Mouse (Mus musculus) heart, adult 11 months (tissue): ENCODE measurements around the gene Tdrd7.
A peak's percentile ranks its signal among the peaks of the same experiment; 100 is the strongest.

ENCODE experiments used
- DNase-seq: peaks from one replicate; pipeline ENCODE4 v3.0.0; 2022

Gene Tdrd7

DNA sequence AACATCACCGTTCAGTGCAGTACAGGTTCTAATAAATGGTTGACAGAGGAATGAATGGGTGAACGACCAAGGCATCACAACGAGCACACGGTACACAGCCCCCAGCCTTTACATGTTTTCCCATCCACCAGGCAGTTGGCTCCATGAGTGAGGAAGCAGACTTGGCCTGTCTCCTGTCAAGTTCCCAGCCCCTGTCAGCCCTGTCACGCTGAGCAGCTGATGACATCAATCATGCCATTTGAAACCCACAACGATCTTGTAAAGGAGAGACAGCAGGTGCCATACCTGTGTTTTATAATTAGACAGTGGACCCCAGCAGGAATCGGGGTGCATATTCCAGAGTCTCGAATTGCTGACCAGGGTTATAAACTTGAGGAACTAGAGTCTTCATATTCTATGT, 78.2 kb downstream of the Tdrd7 start:
- no peak for DNase-seq

DNA sequence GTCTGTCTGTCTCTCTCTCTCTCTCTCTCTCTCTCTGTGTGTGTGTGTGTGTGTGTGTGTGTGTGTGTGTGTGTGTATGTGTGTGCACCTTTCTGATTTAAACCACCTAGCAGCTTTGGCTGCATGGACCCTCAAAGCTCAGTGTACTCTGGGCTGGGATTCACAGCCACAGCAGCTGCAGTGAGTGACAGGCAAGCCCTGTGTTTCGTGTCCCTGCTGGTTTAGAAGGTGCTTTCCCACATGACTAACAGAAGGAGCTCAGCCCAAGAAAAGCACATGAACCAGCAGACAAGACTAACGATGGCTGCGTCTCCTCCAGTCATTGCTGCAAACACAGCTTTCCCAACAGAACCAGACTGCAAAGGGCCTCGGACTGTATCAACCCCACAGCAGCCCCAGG, 82.8 kb downstream of the Tdrd7 start:
- no peak for DNase-seq

DNA sequence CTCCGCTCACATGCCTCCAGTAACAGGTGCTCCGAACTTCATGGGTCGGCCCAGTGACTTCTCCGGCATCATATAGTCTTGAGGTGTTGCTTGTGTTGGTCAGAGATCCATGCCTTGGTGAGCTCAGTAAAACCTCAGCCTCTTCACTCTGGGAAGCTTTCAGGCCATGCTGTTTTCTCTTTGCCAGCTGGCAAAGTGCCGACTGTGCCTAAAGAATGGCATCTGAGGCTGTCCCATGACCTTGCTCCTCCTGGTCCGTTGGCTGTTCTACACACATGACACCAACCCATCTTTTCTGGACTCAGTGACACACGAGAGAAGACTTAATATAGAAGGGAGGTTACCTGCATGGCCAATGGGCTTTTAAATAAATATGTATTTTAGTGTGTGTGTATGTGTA, 83.3 kb downstream of the Tdrd7 start:
- DNase-seq: no peak

DNA sequence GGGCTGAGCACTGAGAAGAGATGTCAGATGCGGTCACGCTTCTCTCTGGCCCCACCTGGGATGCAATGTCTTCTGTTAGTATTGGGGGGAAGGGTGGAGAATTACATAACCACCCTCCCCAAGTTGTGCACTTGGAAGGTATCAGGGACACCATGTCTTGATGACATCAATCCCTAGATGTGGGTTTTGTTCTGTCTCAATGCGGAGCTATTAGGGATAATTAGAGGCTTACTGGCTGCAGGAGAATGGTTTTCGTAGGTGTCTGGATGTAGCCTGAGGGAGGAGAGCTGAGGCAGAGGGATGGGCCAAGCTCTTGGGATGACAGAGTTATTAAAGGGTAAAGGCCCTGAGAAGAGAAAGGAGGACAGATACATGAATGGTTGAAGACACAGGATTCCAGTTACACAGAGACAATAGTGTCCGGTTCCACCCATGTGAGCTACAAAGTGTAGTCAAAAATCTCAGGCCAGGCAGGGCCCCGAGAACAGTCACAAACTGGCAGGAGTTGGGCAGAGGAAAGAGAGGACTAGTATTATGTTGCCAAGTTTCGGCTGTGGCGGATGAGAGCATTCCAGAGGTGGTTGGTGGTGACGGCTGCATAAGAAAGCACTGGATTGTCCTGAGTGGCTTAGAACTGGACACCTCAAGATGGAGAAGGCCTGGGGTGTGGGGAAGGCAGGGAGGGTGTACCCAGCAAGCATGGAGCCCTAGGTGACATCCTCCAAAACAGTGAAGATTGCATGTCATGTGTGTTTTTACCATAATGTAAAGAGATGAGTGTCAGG, 88.4 kb downstream of the Tdrd7 start:
- DNase-seq: no peak

DNA sequence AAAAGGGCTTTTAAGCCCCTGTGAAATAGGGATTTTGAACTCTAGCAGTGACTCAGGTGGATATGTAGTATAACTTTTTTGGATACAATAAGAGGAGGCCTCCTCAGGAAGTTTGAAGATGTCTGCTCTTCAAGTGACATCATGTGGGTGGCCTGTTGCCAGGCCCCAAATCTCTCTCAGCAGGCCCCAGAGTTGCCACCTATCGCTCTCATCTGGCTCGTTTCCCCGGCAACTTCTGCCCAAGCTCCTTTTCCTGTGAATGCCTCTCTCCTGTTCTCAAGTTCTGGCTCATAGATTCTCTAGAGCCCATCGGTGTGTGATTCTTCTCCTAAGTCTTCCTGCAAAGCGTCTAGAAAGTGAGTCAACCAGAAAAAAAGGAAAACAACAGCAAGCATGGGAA, 91.0 kb downstream of the Tdrd7 start:
- no peak for DNase-seq

- DNase-seq: no peak
Measured at GRCm38 (mm10) chr4:46061259-46061962, 96.3 kb downstream of the Tdrd7 start.

- peak; percentile 92 for DNase-seq
Measured at GRCm38 (mm10) chr4:46063841-46064240, 98.7 kb downstream of the Tdrd7 start.

DNA sequence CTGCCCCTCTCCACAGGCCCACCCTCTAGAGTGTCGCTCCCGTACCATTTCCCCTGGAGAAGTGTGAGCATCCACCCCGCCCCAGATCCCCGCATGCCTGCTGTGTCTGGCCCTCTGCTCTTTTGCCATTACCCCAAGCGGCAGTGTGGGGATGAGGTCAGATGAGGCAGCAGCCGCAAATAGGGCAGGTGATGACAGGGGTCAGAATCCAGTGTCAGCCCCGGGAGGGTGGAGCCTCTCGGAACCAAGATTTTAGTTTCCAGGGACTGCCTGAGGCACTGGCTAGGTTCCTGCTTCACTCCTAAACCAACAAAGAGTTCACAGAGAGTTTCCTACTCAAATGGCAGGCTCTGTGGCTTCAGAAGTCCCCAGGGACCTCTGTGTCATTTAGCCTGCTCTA, 99.1 kb downstream of the Tdrd7 start:
- DNase-seq: peak; percentile 98

- peak; percentile 98 for DNase-seq
Measured at GRCm38 (mm10) chr4:46064961-46065360, 99.8 kb downstream of the Tdrd7 start.

DNA sequence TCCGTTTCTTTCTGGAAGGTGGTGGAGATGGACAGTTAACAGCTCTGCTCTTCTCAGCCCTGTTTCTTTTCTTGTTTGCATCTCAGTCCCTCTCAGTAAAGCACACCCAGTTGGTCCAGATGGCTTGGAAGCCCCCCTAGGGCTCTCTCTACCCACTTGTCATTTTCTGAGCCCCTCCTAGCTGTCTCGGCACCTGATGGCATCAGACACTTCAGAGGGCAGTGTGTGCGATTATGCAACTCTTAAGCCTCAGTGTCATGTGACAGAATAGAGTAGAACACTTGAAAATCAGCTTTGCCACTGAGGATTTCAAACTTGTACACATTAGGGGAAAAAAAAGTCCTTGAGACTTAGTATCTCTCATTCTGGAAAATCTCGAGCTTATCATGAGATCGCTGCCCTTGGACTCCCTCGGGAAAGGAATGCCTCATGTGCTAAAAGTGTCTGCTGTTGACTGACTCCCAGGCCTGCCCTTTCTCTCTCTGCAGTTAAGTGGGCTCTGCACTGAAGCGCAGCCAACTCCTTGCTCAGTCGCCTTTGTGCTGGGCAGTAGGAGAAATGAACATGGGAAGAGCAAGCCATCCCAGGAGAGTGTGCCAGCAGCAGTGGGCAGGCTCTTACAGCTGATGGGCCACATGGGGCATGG, 100.7 kb downstream of the Tdrd7 start:
- DNase-seq: peak; percentile 95

DNA sequence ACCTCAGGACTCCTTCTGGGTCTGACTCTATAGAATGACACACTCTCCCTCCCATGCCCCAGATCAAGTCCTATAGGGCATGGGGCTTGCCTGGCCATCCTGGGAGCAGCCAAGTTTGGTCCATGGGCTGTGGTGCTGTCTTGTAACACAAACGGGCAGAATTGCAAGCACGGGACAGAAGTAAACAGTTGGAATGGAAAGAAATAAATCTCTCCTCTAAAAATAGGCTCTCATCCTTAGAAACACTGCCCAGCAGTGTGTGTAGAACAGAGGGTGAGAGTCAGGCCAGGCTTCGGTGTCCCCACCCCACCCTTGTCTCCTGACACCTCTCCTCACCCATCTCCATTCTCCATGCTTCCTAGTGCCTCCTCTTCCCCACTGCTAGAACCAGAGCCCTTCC, 102.9 kb downstream of the Tdrd7 start:
- peak; percentile 91 for DNase-seq

GRCm38 (mm10) chr4:46068573-46068972, 103.4 kb downstream of the Tdrd7 start:
- no peak for DNase-seq

GRCm38 (mm10) chr4:46069851-46070482, 104.8 kb downstream of the Tdrd7 start:
- no peak for DNase-seq

- DNase-seq: no peak
Measured at GRCm38 (mm10) chr4:46072631-46073030, 107.5 kb downstream of the Tdrd7 start.

DNA sequence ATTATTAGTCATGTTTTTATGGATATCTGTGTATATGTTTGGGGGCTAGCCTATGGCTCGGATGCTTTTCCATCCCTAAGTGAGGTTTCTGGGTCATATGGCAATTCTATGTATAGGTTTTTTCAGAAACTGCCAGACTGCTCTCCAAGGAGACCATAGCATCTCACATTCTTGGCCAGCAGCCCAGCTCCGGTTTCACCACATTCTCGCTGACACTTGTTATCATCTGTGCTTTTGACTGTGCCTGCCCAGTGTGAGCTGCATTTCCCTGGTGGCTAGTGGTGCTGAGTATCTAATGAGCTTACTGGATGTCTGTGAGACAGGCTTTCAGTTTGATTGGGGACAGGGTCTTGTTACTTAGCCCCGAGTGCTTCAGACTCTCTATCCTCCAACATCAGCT, 108.6 kb downstream of the Tdrd7 start:
- peak; percentile 95 for DNase-seq

DNA sequence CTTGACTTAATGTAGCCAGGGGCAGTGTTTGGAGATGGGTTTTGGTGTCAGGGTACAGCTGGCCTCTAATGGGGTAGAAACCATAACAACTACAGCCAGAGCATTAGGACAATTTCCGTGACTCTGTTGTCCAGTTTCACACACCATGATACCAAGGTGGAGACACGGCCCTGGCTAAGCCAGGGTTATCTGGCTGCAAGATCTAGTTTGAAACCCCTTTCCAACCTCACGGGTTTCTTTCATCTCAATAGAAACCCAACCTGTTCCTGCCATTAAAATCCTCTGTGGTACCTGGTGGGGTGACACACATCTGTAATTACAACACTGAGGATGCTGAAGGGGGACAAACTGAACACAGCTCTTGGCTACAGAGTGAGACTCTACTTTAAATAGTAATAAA, 110.5 kb downstream of the Tdrd7 start:
- no peak for DNase-seq

DNA sequence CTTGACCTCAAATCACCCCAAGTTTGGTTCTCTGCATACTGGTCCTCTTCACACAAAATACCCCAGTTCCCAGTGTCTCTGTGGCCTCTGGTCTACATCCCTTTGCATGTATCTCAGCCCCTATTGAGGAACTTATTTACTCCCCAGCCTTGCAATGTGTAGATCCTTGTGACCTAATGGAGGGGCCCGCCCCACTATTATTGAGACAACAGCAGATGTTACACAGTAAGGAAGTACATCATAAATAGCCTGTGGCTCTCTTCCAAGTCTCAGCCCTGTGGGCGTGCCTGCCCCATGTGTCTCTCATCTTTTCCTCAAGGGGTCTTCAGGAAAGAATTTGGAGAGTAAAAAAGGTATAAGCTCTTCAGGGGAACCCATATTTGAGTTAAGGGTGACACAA, 111.8 kb downstream of the Tdrd7 start:
- peak; percentile 96 for DNase-seq

DNA sequence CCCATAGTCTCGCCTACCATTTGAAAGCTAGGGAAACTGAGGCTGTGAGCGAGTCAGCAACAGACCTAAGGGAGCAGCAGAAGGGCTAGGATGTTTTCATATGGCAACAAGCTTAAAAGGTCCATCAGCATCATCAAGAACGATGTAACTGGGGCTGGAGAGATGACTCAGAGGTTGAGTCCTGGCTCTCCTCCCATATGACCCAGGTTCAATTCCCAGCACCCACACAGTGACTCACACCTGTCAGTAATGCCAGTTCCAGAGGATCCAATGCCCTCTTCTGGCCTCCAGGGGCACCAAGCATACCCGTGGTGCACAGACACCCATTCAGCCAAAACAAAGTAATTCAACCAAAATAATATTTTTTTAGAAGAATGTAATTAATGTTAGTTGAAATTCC, 115.1 kb downstream of the Tdrd7 start:
- DNase-seq: no peak

GRCm38 (mm10) chr4:46082555-46082954, 117.4 kb downstream of the Tdrd7 start:
- no peak for DNase-seq
